Mouse (Mus musculus) stomach, embryonic 16.5 days (tissue): ENCODE data around the gene Tbc1d20. TPM values are rescaled to one million over a fixed set of nuclear protein-coding genes. Genes with fewer than 3 reads are reported as not detected.
A peak's percentile ranks its signal among the peaks of the same experiment; 100 is the strongest.
"Not testable (repeated sequence)": the region's sequence is repeated elsewhere in the genome, so short reads cannot be mapped to it uniquely, and the experiment has no call there.

ENCODE experiments used
- ATAC-seq: fragments of 200-750 bp; cut with Nextera tagmentation; 2 replicates; pipeline ENCODE4 v1.8.0; 2017; ENCODE audit warnings: moderate number of reproducible peaks, moderate TSS enrichment; ENCODE audit not compliant: insufficient read depth, low FRiP score
- H3K27ac ChIP-seq: fragments of 300-500 bp; sonication (generic); 2 replicates; pipeline ENCODE4 v1.5.1; 2014; ENCODE audit warnings: low read length
- H3K27me3 ChIP-seq: fragments of 300-500 bp; sonication (generic); 2 replicates; pipeline ENCODE4 v1.6.1; 2014; ENCODE audit warnings: low read length, control low read depth, mixed read lengths; ENCODE audit not compliant: control insufficient read depth, insufficient read depth
- H3K36me3 ChIP-seq: fragments of 300-500 bp; sonication (generic); 2 replicates; pipeline ENCODE4 v1.6.1; 2014; ENCODE audit warnings: low read length; ENCODE audit not compliant: control insufficient read depth, insufficient read depth
- H3K4me1 ChIP-seq: fragments of 300-500 bp; sonication (generic); 2 replicates; pipeline ENCODE4 v1.6.1; 2014; ENCODE audit warnings: low read length, control low read depth, mixed read lengths; ENCODE audit not compliant: control insufficient read depth, insufficient read depth
- H3K4me2 ChIP-seq: fragments of 300-500 bp; sonication (generic); 2 replicates; pipeline ENCODE4 v1.6.1; 2014; ENCODE audit warnings: low read depth, low read length, mixed read lengths
- H3K4me3 ChIP-seq: fragments of 300-500 bp; sonication (generic); replicated peaks from 2 replicates; pipeline ENCODE4 v1.5.1; 2014; ENCODE audit warnings: mild to moderate bottlenecking, low read length
- H3K9ac ChIP-seq: fragments of 300-500 bp; sonication (generic); 2 replicates; pipeline ENCODE4 v1.6.1; 2014; ENCODE audit warnings: low read length
- H3K9me3 ChIP-seq: fragments of 300-500 bp; sonication (generic); replicated peaks from 2 replicates; pipeline ENCODE4 v1.6.1; 2016; ENCODE audit warnings: low read length, control low read depth; ENCODE audit not compliant: control insufficient read depth
- WGBS: fragments of 180-500 bp; shearing (Covaris S2); extraction: QIAGEN DNeasy Blood & Tissue Kit; methylation state at CpG from one replicate; pipeline ENCODE4 v1.1.7; 2014; 5-methylcytosine and 5-hydroxymethylcytosine counted together
- polyA plus RNA-seq: library from polyadenylated mRNA; unstranded; fragments of >200 nt; fragmentation: Nextera tagmentation; extraction: Ambion mirVana; gene quantifications from 2 replicates; pipeline ENCODE4 v1.2.1, GENCODE M21; 2015

Gene Tbc1d20
- polyA plus RNA-seq, 1 experiment from 2014 or later = 38.9 TPM

GRCm38 (mm10) chr2:152344361-152344760, 50.7 kb downstream of the Tbc1d20 start:
- H3K9ac ChIP-seq = peak overlapping the region; percentile 75
- H3K27ac ChIP-seq = no peak overlapping the region
- H3K27me3 ChIP-seq = no peaks in the 10 kb centered on the region
- 0 out of 2 replicates have a peak, but pooled peaks cover 5% of the 10 kb centered on the region for H3K4me1 ChIP-seq
- no peaks in the 10 kb centered on the region for H3K36me3 ChIP-seq
- H3K4me2 ChIP-seq = peak overlapping the region; percentile 93
- H3K4me3 ChIP-seq = peak overlapping the region; percentile 64
- ATAC-seq = 0 out of 2 replicates have a peak, but pooled peaks have one; percentile 8
- no peaks in the 10 kb centered on the region for H3K9me3 ChIP-seq
- WGBS = 14% methylated on average over 10 of the region's 10 CpGs

- no peaks in the 10 kb centered on the region for H3K36me3 ChIP-seq
- H3K4me3 ChIP-seq = no peak overlapping the region
- WGBS = 65% methylated on average over 5 of the region's 5 CpGs
- ATAC-seq = no peak
- H3K9ac ChIP-seq = no peak overlapping the region
- H3K9me3 ChIP-seq = no peaks in the 10 kb centered on the region
- H3K4me2 ChIP-seq = no peak overlapping the region
- H3K27me3 ChIP-seq = no peaks in the 10 kb centered on the region
- peaks cover 11% of the 10 kb centered on the region; the same call in 1 of the 2 replicates for H3K4me1 ChIP-seq
- H3K27ac ChIP-seq = no peak overlapping the region
Observed at GRCm38 (mm10) chr2:152344909-152345308, 51.3 kb downstream of the Tbc1d20 start.

- Histone ChIP-seq H3K36me3 (no peaks in the 10 kb centered on the region), H3K27me3 (no peaks in the 10 kb centered on the region), H3K9me3 (no peaks in the 10 kb centered on the region), H3K4me1 (peaks cover 12% of the 10 kb centered on the region; the same call in 1 of the 2 replicates), H3K4me3 (no peak overlapping the region), H3K9ac (no peak overlapping the region), H3K4me2 (no peak overlapping the region), H3K27ac (no peak overlapping the region)
- ATAC-seq = no peak
- WGBS = 62% methylated on average over 6 of the region's 6 CpGs
Observed at GRCm38 (mm10) chr2:152345393-152345792, 51.8 kb downstream of the Tbc1d20 start.

- ATAC-seq = no peak
- Histone ChIP-seq H3K27me3 (no peaks in the 10 kb centered on the region), H3K36me3 (no peaks in the 10 kb centered on the region), H3K4me2 (no peak overlapping the region), H3K9me3 (no peaks in the 10 kb centered on the region), H3K4me1 (peaks cover 12% of the 10 kb centered on the region; the same call in 1 of the 2 replicates), H3K27ac (no peak overlapping the region), H3K4me3 (no peak overlapping the region), H3K9ac (no peak overlapping the region)
- WGBS = 49% methylated on average over 9 of the region's 9 CpGs
Observed at GRCm38 (mm10) chr2:152346776-152347465, 53.3 kb downstream of the Tbc1d20 start.

- 65% methylated on average over 2 of the region's 2 CpGs for WGBS
- ATAC-seq = no peak
Observed at GRCm38 (mm10) chr2:152347722-152348121, 54.1 kb downstream of the Tbc1d20 start.

GRCm38 (mm10) chr2:152349205-152349604, 55.6 kb downstream of the Tbc1d20 start:
- WGBS = 76% methylated on average over 6 of the region's 6 CpGs
- H3K27me3 ChIP-seq = no peaks in the 10 kb centered on the region
- no peaks in the 10 kb centered on the region for H3K36me3 ChIP-seq
- H3K27ac ChIP-seq = no peak overlapping the region
- H3K9me3 ChIP-seq = no peaks in the 10 kb centered on the region
- no peak overlapping the region for H3K4me3 ChIP-seq
- no peak overlapping the region for H3K9ac ChIP-seq
- H3K4me1 ChIP-seq = peaks cover 10% of the 10 kb centered on the region; the same call in 1 of the 2 replicates
- no peak overlapping the region for H3K4me2 ChIP-seq
- ATAC-seq = no peak

More at GRCm38 (mm10) chr2:152347722-152348121, 54.1 kb downstream of the Tbc1d20 start:
- Histone ChIP-seq H3K4me1 (peaks cover 12% of the 10 kb centered on the region; the same call in 1 of the 2 replicates), H3K27ac (no peak overlapping the region), H3K4me2 (no peak overlapping the region), H3K4me3 (no peak overlapping the region), H3K27me3 (no peaks in the 10 kb centered on the region), H3K9me3 (no peaks in the 10 kb centered on the region), H3K36me3 (no peaks in the 10 kb centered on the region), H3K9ac (no peak overlapping the region)

- peak; percentile 62; the same call in 1 of the 2 replicates for ATAC-seq
- H3K9me3 ChIP-seq = no peaks in the 10 kb centered on the region
- WGBS = 74% methylated on average over 8 of the region's 8 CpGs
- no peaks in the 10 kb centered on the region for H3K36me3 ChIP-seq
- no peak overlapping the region for H3K4me3 ChIP-seq
- H3K4me1 ChIP-seq = peaks cover 7% of the 10 kb centered on the region; the same call in 1 of the 2 replicates
- no peaks in the 10 kb centered on the region for H3K27me3 ChIP-seq
- H3K9ac ChIP-seq = no peak overlapping the region
- H3K27ac ChIP-seq = no peak overlapping the region
- no peak overlapping the region for H3K4me2 ChIP-seq
Observed at GRCm38 (mm10) chr2:152349842-152350540, 56.4 kb downstream of the Tbc1d20 start.

GRCm38 (mm10) chr2:152357254-152357653, 63.6 kb downstream of the Tbc1d20 start:
- Histone ChIP-seq H3K4me3 (no peak overlapping the region), H3K27me3 (no peaks in the 10 kb centered on the region), H3K4me1 (0 out of 2 replicates have a peak, but pooled peaks cover 7% of the 10 kb centered on the region), H3K4me2 (no peak overlapping the region), H3K27ac (no peak overlapping the region), H3K9ac (no peak overlapping the region), H3K9me3 (no peaks in the 10 kb centered on the region), H3K36me3 (no peaks in the 10 kb centered on the region)
- 82% methylated on average over 3 of the region's 3 CpGs for WGBS
- ATAC-seq = no peak

- not testable (repeated sequence) for H3K36me3 ChIP-seq, H3K9ac ChIP-seq, H3K4me1 ChIP-seq, H3K4me3 ChIP-seq, H3K9me3 ChIP-seq, H3K27ac ChIP-seq, H3K27me3 ChIP-seq, H3K4me2 ChIP-seq, ATAC-seq
- WGBS = 80% methylated on average over 5 of the region's 5 CpGs
Observed at GRCm38 (mm10) chr2:152358977-152359376, 65.3 kb downstream of the Tbc1d20 start.
